Mouse (Mus musculus) kidney, postnatal 0 days (tissue): ENCODE measurements around the gene Tha1. TPM values are rescaled to one million over a fixed set of nuclear protein-coding genes. Genes with fewer than 3 reads are reported as not detected.

Experiments used
- ATAC-seq: fragments of 200-750 bp; cut with Nextera tagmentation; replicated peaks from 2 replicates; pipeline ENCODE4 v1.8.0; 2017; ENCODE audit warnings: low read depth, moderate number of reproducible peaks, moderate TSS enrichment, moderate library complexity; ENCODE audit not compliant: low FRiP score
- DNase-seq: peaks from one replicate; pipeline ENCODE4 v3.0.0-alpha.2; 2016; ENCODE audit warnings: low spot score
- H3K27ac ChIP-seq: fragments of 300-500 bp; sonication (generic); 2 replicates; pipeline ENCODE4 v1.5.1; 2014; ENCODE audit warnings: mild to moderate bottlenecking
- H3K27me3 ChIP-seq: fragments of 300-500 bp; sonication (generic); 2 replicates; pipeline ENCODE4 v1.6.1; 2014; ENCODE audit warnings: low read length, mixed read lengths; ENCODE audit not compliant: insufficient read depth
- H3K36me3 ChIP-seq: fragments of 300-500 bp; sonication (generic); 2 replicates; pipeline ENCODE4 v1.6.1; 2014; ENCODE audit warnings: low read length, mixed read lengths; ENCODE audit not compliant: insufficient read depth
- H3K4me1 ChIP-seq: fragments of 300-500 bp; sonication (generic); replicated peaks from 2 replicates; pipeline ENCODE4 v1.6.1; 2014; ENCODE audit warnings: antibody characterized with exemption, low read length, mixed read lengths; ENCODE audit not compliant: insufficient read depth
- H3K4me2 ChIP-seq: fragments of 300-500 bp; sonication (generic); 2 replicates; pipeline ENCODE4 v1.6.1; 2014; ENCODE audit warnings: mild to moderate bottlenecking, low read length, moderate library complexity, mixed read lengths
- H3K4me3 ChIP-seq: fragments of 300-500 bp; sonication (generic); replicated peaks from 2 replicates; pipeline ENCODE4 v1.5.1; 2014; ENCODE audit warnings: low read depth, low read length
- H3K9ac ChIP-seq: fragments of 300-500 bp; sonication (generic); 2 replicates; pipeline ENCODE4 v1.6.1; 2014; ENCODE audit warnings: low read depth, low read length
- H3K9me3 ChIP-seq: fragments of 300-500 bp; sonication (generic); replicated peaks from 2 replicates; pipeline ENCODE4 v1.6.1; 2016; ENCODE audit warnings: low read length, inconsistent platforms, mixed read lengths
- CTCF ChIP-seq: IDR thresholded peaks from 2 replicates; pipeline ENCODE4 v1.5.1; 2016; ENCODE audit warnings: antibody characterized with exemption, low read depth, mild to moderate bottlenecking, moderate library complexity
- WGBS: fragments of 180-500 bp; shearing (Covaris S2); extraction: QIAGEN DNeasy Blood & Tissue Kit; methylation state at CpG from one replicate; pipeline ENCODE4 v1.1.7; 2014; 5-methylcytosine and 5-hydroxymethylcytosine counted together
- polyA plus RNA-seq: library from polyadenylated mRNA; unstranded; fragments of >200 nt; fragmentation: Nextera tagmentation; extraction: Ambion mirVana; gene quantifications from 2 replicates; pipeline ENCODE4 v1.2.1, GENCODE M21; 2015

The Tha1 gene
- polyA plus RNA-seq, 1 experiment from 2014 or later: 6.4 TPM

GRCm38 (mm10) chr11:117848271-117848984 lies 24.9 kb downstream of the Tha1 start:
- H3K9me3 ChIP-seq: no peaks in the 10 kb centered on the region
- H3K9ac ChIP-seq: peak overlapping the region; percentile 70
- peaks cover 7% of the 10 kb centered on the region; the same call in 1 of the 2 replicates for H3K4me1 ChIP-seq
- H3K27ac ChIP-seq: peak overlapping the region; percentile 94
- TF ChIP-seq CTCF: no peak
- WGBS: 5% methylated on average over 19 of the region's 19 CpGs
- peak; percentile 77 for DNase-seq
- H3K4me2 ChIP-seq: peak overlapping the region; percentile 78
- H3K36me3 ChIP-seq: 0 out of 2 replicates have a peak, but pooled peaks cover 3% of the 10 kb centered on the region
- H3K4me3 ChIP-seq: peak overlapping the region; percentile 49
- H3K27me3 ChIP-seq: no peaks in the 10 kb centered on the region
- peak; percentile 63 for ATAC-seq

DNA sequence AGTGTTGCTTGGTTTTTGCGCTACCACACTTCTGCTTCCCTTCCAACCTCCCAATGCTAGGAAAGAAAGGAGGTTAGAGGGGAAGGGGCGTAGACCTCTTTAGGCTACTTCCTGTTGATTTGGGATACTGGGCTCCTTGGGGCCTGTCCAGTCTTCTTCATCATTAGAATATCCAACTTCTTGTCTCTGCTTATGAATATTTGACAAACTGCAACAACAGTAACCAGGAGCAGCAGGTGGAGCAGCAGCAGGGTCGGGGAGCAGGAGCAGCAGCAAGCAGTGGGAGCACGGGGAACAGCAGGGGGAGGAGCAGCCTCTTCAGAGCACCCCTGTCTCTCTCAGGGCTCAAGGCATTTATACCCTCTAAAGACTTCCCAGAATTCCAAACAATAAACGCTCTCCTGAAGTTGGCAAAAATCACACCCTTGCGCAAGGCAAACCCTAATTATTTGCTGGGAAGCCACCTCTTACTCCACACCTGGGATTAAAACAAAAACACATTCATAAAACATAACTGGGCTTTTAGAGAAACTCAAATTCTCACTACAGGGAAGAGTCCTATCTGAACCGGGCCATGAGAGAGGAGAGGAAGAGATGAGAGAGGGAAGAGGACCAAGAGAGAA lies 25.6 kb downstream of the Tha1 start:
- H3K9ac ChIP-seq: peak overlapping the region; percentile 70
- ATAC-seq (no peak), DNase-seq (no peak)
- no peaks in the 10 kb centered on the region for H3K27me3 ChIP-seq
- 73% methylated on average over 7 of the region's 7 CpGs for WGBS
- peaks cover 7% of the 10 kb centered on the region; the same call in 1 of the 2 replicates for H3K4me1 ChIP-seq
- peak overlapping the region; percentile 94 for H3K27ac ChIP-seq
- no peaks in the 10 kb centered on the region for H3K9me3 ChIP-seq
- H3K4me2 ChIP-seq: peak overlapping the region; percentile 78
- TF ChIP-seq CTCF: no peak
- H3K4me3 ChIP-seq: no peak overlapping the region
- 0 out of 2 replicates have a peak, but pooled peaks cover 1% of the 10 kb centered on the region for H3K36me3 ChIP-seq

GRCm38 (mm10) chr11:117846640-117847039 lies 26.6 kb downstream of the Tha1 start:
- ATAC-seq (no peak), DNase-seq (peak; percentile 55)
- H3K4me3 ChIP-seq: no peak overlapping the region
- TF ChIP-seq CTCF: peak; percentile 66
- no peaks in the 10 kb centered on the region for H3K27me3 ChIP-seq
- no peaks in the 10 kb centered on the region for H3K9me3 ChIP-seq
- no peak overlapping the region for H3K4me2 ChIP-seq
- WGBS: 40% methylated on average over 5 of the region's 5 CpGs
- no peaks in the 10 kb centered on the region for H3K36me3 ChIP-seq
- H3K27ac ChIP-seq: no peak overlapping the region
- peaks cover 7% of the 10 kb centered on the region; the same call in 1 of the 2 replicates for H3K4me1 ChIP-seq
- H3K9ac ChIP-seq: no peak overlapping the region

- no peak overlapping the region for H3K4me2 ChIP-seq
- no peak for TF ChIP-seq CTCF
- H3K9me3 ChIP-seq: no peaks in the 10 kb centered on the region
- no peaks in the 10 kb centered on the region for H3K36me3 ChIP-seq
- no peak overlapping the region for H3K4me3 ChIP-seq
- 75% methylated on average over 2 of the region's 2 CpGs for WGBS
- peaks cover 7% of the 10 kb centered on the region; the same call in 1 of the 2 replicates for H3K4me1 ChIP-seq
- H3K27ac ChIP-seq: peak overlapping the region; percentile 3; the same call in 1 of the 2 replicates
- H3K27me3 ChIP-seq: no peaks in the 10 kb centered on the region
- no peak overlapping the region for H3K9ac ChIP-seq
- ATAC-seq: no peak
- DNase-seq: no peak
Observed at GRCm38 (mm10) chr11:117845651-117846050, 27.6 kb downstream of the Tha1 start.

GRCm38 (mm10) chr11:117844997-117845396 lies 28.3 kb downstream of the Tha1 start:
- DNase-seq (peak; percentile 20), ATAC-seq (0 out of 2 replicates have a peak, but pooled peaks have one; percentile 26)
- Histone ChIP-seq H3K27me3 (no peaks in the 10 kb centered on the region), H3K36me3 (no peaks in the 10 kb centered on the region), H3K4me2 (no peak overlapping the region), H3K9ac (no peak overlapping the region), H3K9me3 (no peaks in the 10 kb centered on the region), H3K4me3 (no peak overlapping the region), H3K27ac (peak overlapping the region; percentile 3), H3K4me1 (0 out of 2 replicates have a peak, but pooled peaks cover 3% of the 10 kb centered on the region)
- 36% methylated on average over 2 of the region's 2 CpGs for WGBS
- TF ChIP-seq CTCF: no peak

DNA sequence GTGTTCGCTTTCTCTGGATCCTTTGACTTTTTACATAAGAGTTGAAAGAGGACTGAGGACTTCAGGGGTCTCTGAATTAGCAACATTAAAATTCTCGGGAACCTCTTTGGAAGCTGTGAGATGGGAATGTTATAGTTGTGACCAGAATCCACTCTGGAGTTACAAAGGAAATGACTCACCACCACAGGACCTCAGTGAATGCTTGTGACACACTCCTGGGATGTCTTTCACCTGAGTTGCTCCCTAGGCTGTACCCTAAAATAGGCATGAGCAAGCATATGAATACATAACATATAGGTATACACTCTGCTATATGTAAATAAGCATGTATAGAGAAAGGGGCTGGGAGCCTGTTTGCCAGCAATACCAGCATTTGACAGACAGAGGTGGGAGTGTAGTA lies 29.8 kb downstream of the Tha1 start:
- Histone ChIP-seq H3K27me3 (no peaks in the 10 kb centered on the region), H3K27ac (no peak overlapping the region), H3K4me2 (no peak overlapping the region), H3K4me3 (no peak overlapping the region), H3K9ac (no peak overlapping the region), H3K9me3 (no peaks in the 10 kb centered on the region), H3K4me1 (no peaks in the 10 kb centered on the region), H3K36me3 (no peaks in the 10 kb centered on the region)
- WGBS: 80% methylated on average over 2 of the region's 2 CpGs
- ATAC-seq: no peak
- no peak for TF ChIP-seq CTCF
- DNase-seq: no peak
